Mouse (Mus musculus) left cerebral cortex, adult 9 months (tissue): ENCODE results near the gene Pde9a.

Experiments used
- DNase-seq, 2 experiments: peaks; one replicate each; pipeline ENCODE4 v3.0.0; 2022; ENCODE audit warnings: low spot score in 2 of 2

Pde9a gene

DNA sequence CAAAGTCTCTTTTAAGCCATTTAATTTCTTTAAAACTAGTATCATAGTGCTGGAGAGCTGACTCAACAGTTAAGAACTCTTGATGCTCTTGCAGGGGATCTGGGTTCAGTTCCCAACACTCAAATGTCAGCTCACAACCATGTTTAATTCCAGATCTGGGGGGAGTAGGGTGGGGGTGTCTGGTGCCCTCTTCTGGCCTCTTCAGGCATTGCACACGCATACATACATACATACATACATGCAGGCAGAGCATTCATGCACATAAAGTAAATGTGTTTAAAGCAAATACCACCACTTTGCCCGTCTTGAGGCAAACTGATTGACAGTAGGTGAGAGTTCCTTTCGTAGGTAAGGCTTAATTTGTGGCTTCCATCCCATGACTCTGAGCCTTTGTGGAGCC, 80.8 kb downstream of the Pde9a start:
- no peak for DNase-seq

DNA sequence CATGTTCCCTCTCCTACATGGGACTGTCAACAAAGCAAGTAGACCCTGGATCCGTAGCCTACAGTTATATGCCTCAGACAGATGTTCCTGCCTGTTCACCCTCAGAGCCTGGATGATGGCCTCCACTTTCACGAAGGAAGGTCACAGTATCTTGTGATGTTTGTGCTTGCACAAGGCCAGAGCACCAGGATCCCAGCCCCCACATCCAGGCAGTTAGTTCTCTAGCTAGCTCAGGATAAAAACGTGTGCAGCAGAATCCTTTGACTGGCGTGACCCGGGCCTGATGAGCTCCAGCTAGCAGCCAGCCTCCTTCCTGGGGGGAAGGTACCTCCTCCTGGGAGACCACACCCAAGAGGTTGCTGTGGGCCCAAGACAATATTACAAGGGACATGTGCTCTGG, 82.5 kb downstream of the Pde9a start:
- DNase-seq: no peak

DNA sequence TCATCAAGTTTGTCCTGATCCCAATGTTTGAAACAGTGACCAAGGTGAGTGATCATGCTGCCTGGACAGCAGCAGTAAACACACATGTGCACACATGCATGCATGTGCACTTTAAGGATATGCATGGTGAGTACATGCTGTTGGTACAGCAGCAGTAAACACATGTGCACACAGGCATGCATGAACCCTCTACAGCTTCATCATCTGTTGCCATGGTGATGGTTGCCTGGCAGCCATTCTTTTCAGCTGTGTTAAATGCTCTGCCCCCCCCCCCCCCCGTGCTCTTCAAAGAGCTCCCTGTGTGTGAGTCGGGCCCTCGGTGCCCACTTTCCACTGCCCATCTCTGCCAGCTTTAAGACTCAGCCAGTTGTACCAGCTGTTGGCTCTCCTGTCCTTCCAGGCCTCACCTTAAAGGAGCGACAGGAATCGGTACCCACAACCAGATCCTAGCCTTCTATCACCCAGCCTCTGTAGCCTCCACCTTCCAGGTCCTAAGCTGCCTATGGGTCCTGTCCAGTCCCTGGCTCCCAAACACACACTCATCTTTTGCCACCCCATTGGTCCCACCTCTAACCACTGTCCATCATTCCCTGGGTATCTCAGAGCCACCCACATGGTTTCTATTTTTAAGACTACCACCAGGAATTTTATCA, 84.9 kb downstream of the Pde9a start:
- no peak for DNase-seq

GRCm38 (mm10) chr17:31474388-31474787, 88.4 kb downstream of the Pde9a start:
- no peak for DNase-seq

DNA sequence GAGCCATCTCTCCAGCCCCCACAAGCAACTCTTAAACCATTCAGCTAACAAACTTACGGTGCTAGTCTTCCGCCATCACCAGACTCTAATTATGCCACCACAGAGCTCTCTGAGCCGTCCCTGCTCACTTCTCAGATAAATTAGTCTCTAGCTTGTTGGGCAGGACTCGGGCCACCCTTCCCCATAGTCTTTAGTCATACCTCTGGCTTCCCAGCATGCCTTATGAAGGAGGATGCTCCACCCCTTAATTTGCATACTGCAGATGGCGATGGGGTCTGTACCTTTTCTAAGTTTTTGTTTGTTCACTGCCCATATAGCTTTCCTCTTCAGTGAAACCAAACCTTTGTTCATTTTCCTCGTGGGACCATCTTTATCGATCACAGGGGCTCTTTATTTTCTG, 92.6 kb downstream of the Pde9a start:
- no peak for DNase-seq

DNA sequence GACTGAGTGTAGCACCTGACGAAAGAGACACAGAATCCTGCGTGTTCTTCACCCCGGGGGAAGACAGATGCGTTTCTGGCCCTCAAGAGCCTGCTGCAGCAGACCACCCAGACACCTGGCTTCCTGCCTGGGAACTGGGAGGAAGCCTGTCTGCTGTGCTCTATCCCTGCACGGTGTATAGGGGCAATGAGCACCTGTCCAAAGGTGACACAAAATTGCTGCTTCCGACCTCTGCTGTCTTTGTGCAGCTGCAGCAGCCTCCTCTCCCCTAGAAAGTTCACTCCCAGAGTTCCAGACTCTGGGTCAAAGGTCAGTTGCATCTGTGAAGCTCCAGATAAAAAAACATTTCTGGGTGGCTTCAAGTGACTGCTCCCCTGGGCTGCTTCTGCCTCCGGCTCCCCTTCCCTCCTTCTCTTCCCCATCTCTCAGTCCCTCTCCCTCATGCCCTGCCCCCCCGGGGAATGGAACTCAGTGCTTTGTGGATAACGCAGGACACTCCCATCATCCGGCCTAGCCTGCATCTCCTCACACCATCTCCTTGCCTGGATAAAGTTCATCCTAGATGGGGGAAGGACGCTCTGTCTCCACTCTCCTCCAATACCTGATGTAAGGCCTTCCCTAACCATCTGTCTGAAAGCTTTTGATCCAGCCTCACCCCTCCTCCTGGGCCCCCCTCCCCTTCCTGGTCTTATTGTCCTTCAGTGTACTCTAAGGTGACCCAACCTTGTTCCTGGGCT, 93.3 kb downstream of the Pde9a start:
- no peak for DNase-seq

DNA sequence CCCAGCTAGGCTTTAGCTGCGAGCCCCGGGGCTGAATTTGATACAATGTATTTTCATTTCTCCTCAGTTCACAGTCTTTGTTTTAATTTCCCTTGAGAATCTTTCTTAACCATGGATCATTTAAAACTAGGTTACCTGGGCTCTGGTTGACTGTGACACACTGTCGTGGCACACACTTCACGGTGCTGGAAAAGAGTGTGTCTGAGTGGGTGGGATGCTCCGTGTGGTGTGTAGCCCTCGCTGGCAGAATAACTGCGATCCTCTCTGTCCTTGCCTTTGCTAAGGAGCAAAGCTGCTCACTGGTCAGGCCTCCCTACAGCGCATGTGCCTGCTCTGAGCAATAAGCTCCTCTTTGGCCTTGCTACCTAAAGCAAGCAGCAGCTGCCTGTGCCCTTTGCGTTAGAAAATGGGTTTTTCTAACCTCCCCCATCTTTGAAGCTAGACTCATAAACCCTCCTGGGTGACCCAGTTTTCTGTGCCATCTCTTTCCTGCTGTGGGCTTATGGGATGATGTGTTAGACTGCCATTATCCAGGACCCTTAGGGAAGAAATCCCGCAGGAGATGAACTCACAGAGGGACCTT, 100.7 kb downstream of the Pde9a start:
- no peak for DNase-seq

DNA sequence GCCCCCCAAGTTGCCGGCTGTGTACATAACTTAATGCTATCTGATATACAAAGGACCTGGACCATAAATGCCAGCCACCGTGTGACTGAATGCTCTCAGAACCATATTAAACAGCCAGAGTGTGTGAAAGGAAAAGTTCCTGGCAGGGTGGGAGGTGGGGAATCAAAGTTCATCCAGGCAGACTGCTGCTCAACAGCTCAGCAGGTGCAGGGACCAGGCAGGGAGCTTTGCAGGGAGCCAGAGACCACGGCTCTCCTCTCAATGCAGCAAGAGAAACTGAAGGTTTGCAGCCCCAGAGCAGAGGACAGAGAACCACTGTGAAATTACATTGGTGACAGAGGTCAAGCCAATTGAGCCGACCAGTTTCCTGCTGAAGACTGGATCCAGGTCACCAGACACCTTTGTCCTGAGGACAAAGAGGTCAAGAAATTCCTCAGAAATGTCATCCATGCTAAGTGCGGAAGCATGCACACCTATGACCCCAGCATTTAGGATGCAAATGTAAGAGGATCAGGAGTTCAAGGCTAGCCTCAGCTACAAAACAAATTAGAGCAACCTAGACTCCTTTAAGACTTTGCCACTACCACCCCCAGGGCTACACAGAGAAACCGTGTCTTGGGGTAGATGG, 101.5 kb downstream of the Pde9a start:
- DNase-seq: no peak

- no peak for DNase-seq
Observed at GRCm38 (mm10) chr17:31491355-31491754, 105.3 kb downstream of the Pde9a start.

GRCm38 (mm10) chr17:31492416-31492815, 106.4 kb downstream of the Pde9a start:
- peak; percentile 37 to 82 for DNase-seq

- DNase-seq: no peak
Observed at GRCm38 (mm10) chr17:31494989-31495388, 109.0 kb downstream of the Pde9a start.

GRCm38 (mm10) chr17:31497726-31498125, 111.7 kb downstream of the Pde9a start:
- no peak for DNase-seq

DNA sequence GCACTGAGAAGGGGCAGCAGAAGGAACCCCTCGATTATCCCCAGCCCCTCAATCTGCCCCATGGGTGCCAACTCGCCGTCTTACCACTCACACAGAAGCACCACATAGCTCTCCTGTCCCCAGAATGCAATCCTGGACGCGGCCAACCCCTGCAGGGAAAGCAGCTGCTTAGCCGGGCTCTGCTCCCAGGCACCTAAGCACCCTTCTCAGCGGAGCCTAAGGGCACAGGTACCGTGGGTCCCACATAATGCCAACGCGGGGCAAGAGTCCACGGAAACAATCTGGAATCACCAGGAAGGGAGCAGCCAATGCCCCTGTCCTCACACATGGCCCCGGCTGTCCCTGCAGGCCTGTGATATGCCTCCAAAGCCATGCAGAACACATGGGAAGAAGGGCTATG, 113.7 kb downstream of the Pde9a start:
- no peak for DNase-seq

GRCm38 (mm10) chr17:31500416-31500815, 114.4 kb downstream of the Pde9a start:
- no peak for DNase-seq

DNA sequence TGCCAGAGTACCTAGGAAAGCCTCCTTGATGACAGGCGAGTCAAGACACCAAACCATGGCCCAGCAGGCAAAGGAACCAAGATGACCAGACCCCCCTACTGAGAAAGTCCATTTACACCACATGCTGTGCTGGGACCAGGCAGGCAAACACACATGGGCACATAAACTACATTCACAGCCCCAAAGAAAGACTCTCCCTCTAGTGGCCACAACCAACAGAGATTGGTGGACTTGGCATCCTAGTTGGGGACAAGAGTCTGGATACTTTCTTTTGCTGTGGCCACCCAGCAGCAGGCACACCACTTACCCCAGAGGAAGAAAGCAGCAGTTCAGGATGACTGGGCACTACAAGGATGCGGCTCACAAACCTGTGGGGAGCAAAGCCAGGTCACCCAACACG, 114.9 kb downstream of the Pde9a start:
- DNase-seq: no peak

GRCm38 (mm10) chr17:31502261-31502927, 116.4 kb downstream of the Pde9a start:
- DNase-seq: no peak

GRCm38 (mm10) chr17:31503337-31503736, 117.3 kb downstream of the Pde9a start:
- DNase-seq: no peak

DNA sequence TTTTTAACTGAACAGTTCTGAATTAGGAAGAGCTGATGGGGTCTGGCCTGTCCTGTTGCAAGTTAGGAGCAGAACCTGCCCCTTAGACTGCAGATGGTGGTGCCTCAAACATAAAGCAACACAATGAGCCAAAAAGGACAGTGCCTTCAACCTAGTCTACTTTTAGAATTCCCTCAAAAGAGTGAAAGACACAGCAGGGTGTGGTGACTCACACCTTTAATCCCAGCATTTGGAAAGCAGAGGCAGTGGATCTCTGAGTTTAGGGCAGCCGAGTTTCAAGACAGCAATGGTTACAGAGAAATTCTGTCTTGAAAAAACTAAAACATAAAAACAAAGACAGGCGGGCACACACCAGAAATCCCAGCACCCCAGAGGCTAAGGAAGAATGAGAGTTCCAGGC, 117.9 kb downstream of the Pde9a start:
- DNase-seq: no peak

DNA sequence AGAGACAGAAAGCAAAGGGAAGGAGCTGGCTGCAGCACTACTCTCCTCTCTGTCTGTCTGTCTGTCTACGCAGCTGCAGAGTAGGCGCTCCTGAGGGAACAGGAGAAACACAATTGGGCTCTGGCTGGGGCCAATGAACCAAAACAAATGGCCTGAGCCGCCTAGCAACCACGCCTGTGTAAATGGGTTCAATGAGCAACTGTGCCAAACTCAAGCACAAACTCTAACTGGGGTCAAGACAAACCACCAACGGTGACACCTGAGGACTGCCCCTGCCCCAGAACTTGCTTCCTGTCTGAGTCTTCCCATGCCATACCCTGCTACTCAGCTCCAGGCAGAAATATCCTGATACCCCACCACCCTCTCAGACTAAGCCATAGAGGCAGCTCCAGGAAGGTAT, 119.0 kb downstream of the Pde9a start:
- no peak for DNase-seq

- no peak for DNase-seq
Observed at GRCm38 (mm10) chr17:31506282-31506681, 120.3 kb downstream of the Pde9a start.

DNA sequence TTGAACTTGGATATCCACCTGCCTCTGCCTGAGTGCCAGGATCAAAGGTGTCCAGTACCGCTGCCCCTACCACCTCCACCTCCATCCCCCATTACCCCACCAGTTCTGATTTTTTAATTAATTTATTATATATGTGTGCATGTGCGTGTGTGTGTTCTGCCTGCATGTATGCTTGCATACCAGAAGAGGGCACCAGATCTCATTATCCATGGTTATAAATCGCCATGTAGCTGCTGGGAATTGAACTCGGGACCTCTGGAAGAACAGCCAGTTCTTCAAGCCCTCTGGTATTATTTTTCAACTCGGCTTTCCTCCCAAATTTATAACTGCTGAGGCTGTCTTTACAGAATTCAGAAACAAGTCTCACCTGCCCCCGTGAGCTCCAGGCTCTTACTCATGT, 124.9 kb downstream of the Pde9a start:
- no peak for DNase-seq

DNA sequence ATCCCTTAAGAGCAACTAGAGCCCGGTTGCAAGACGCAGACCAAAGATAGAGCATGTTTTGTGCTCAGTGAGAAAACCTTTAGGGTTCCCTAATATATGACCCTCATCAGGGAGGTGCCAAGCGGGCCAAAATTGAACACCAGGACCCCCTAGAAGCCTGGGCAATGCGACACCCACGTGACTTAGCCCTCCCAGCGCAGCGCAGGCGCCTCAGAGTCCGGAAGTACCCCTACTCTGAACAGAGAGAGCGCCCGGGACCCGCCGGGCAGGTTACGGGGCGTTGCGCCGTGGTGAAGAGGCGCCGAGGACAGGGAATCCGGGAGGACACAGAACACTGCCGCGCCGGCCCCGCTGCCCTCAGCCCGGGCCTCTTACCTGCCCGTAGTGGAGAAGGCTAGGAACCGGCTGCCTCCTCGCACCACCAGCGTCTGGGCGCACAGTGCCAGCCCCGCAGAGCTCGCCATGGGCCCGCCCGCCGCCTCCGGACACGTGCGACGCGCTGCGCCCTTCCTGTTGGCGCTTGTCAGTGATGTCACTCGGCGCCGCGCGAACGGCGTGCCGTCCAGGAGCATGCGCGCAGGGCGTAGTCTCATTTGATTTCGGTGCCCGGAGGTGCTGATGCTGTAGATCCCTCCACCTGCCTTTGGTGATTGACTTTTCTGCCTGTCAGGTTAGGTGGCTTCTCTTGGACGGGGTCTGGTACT, 125.9 kb downstream of the Pde9a start:
- peak; percentile 66 to 85 for DNase-seq
